Mouse (Mus musculus) spleen, adult 2 months (tissue): Measurements from ENCODE around the gene Tenm4. TPM values are rescaled to one million over a fixed set of nuclear protein-coding genes. Genes with fewer than 3 reads are reported as not detected.

ENCODE experiments used
- DNase-seq, 2 experiments: peaks; one replicate each; pipeline versions ENCODE4 v3.0.0 to v3.0.0-alpha.2; 2012 to 2021; ENCODE audit warnings: low spot score in 2 of 2, low read depth in 1 of 2
- H3K27ac ChIP-seq: fragments of 200-500 bp; 2 replicates; pipeline ENCODE4 v1.5.1; 2012; ENCODE audit warnings: low read length, inconsistent platforms; ENCODE audit not compliant: insufficient read depth
- H3K27me3 ChIP-seq: fragments of 200-500 bp; 2 replicates; pipeline ENCODE4 v1.6.1; 2012; ENCODE audit warnings: mild to moderate bottlenecking, moderate library complexity, low read length, inconsistent platforms; ENCODE audit not compliant: control insufficient read depth, insufficient read depth
- H3K36me3 ChIP-seq: fragments of 200-500 bp; 2 replicates; pipeline ENCODE4 v1.6.1; 2012; ENCODE audit warnings: mild to moderate bottlenecking, low read length, inconsistent platforms; ENCODE audit not compliant: control insufficient read depth, insufficient read depth
- H3K4me1 ChIP-seq: fragments of 200-500 bp; 2 replicates; pipeline ENCODE4 v1.6.1; 2011; ENCODE audit warnings: inconsistent platforms; ENCODE audit not compliant: control insufficient read depth, insufficient read depth, insufficient read length
- H3K4me3 ChIP-seq: fragments of 200-500 bp; 2 replicates; pipeline ENCODE4 v1.5.1; 2011; ENCODE audit warnings: mild to moderate bottlenecking, inconsistent platforms; ENCODE audit not compliant: insufficient read depth, insufficient read length; ENCODE audit errors: extremely low read depth
- CTCF ChIP-seq: fragments of 200-500 bp; IDR thresholded peaks from 2 replicates; pipeline ENCODE4 v1.5.1; 2011; ENCODE audit warnings: mild to moderate bottlenecking, inconsistent platforms; ENCODE audit not compliant: insufficient read depth, insufficient read length, insufficient replicate concordance; ENCODE audit errors: extremely low read depth
- POLR2A ChIP-seq: fragments of 200-500 bp; IDR thresholded peaks from 2 replicates; pipeline ENCODE4 v1.6.1; 2011; ENCODE audit warnings: low read depth, low read length, inconsistent platforms
- WGBS: fragments of 180-500 bp; shearing (Covaris S2); methylation state at CpG from one replicate; pipeline ENCODE4 v1.1.7; 2018; 5-methylcytosine and 5-hydroxymethylcytosine counted together
- polyA plus RNA-seq: library from polyadenylated mRNA; depleted of rRNA; stranded (reverse); fragments of >200 nt; gene quantifications from 2 replicates; pipeline ENCODE4 v1.2.3, GENCODE M21; 2012

The Tenm4 gene
- polyA plus RNA-seq, 1 experiment: 1.2 TPM

GRCm38 (mm10) chr7:96484006-96484581, 313.0 kb downstream of the Tenm4 start:
- Histone ChIP-seq H3K36me3 (no peaks in the 10 kb centered on the region), H3K4me1 (peaks cover 13% of the 10 kb centered on the region; the same call in 1 of the 2 replicates), H3K4me3 (no peak overlapping the region), H3K27me3 (no peaks in the 10 kb centered on the region), H3K27ac (no peak overlapping the region)
- TF ChIP-seq CTCF (no peak), POLR2A (no peak)
- WGBS: 89% methylated on average over 1 of the region's 1 CpGs
- no peak for DNase-seq

- no peaks in the 10 kb centered on the region for H3K4me1 ChIP-seq
- DNase-seq: no peak
These were observed 318.5 kb downstream of the Tenm4 start for GRCm38 (mm10) chr7:96489348-96490076.

GRCm38 (mm10) chr7:96491896-96492295, 320.9 kb downstream of the Tenm4 start:
- Histone ChIP-seq H3K4me1 (no peaks in the 10 kb centered on the region), H3K27ac (no peak overlapping the region), H3K27me3 (no peaks in the 10 kb centered on the region), H3K36me3 (no peaks in the 10 kb centered on the region), H3K4me3 (no peak overlapping the region)
- DNase-seq: no peak
- WGBS: 70% methylated on average over 2 of the region's 2 CpGs
- no peak for TF ChIP-seq CTCF
- no peak for TF ChIP-seq POLR2A

More at GRCm38 (mm10) chr7:96489348-96490076, 318.5 kb downstream of the Tenm4 start:
- WGBS: 87% methylated on average over 6 of the region's 6 CpGs
- H3K4me3 ChIP-seq: no peak overlapping the region
- H3K27me3 ChIP-seq: no peaks in the 10 kb centered on the region
- no peak for TF ChIP-seq POLR2A
- no peak for TF ChIP-seq CTCF
- no peaks in the 10 kb centered on the region for H3K36me3 ChIP-seq
- no peak overlapping the region for H3K27ac ChIP-seq

GRCm38 (mm10) chr7:96492696-96493095, 321.6 kb downstream of the Tenm4 start:
- WGBS: 85% methylated on average over 7 of the region's 7 CpGs
- no peak overlapping the region for H3K4me3 ChIP-seq
- no peak for DNase-seq
- no peak for TF ChIP-seq POLR2A
- TF ChIP-seq CTCF: no peak
- no peaks in the 10 kb centered on the region for H3K4me1 ChIP-seq
- H3K27me3 ChIP-seq: no peaks in the 10 kb centered on the region
- no peak overlapping the region for H3K27ac ChIP-seq
- H3K36me3 ChIP-seq: no peaks in the 10 kb centered on the region

DNA sequence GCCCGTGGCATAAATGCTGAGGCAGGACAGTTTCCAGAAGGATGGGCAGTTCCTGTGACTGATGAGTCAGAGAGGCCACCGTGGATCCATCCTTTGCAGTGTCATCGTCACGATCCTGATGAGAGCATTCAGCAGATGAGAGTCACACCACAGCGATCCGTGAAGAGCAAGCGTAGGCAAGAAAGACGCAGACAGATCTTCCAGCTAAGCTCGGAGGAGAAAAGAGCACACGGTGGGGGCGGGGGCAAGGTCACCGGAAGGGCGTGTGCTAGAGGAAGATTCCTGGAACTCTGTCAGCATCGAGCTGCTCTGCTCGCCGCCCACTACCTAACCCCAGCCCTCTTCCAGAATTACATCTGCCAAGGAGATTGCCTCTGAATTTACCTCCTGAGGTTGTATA, 323.0 kb downstream of the Tenm4 start:
- no peak overlapping the region for H3K27ac ChIP-seq
- H3K4me1 ChIP-seq: no peaks in the 10 kb centered on the region
- no peak for TF ChIP-seq POLR2A
- TF ChIP-seq CTCF: no peak
- WGBS: 87% methylated on average over 16 of the region's 16 CpGs
- DNase-seq: no peak
- no peak overlapping the region for H3K4me3 ChIP-seq
- no peaks in the 10 kb centered on the region for H3K36me3 ChIP-seq
- no peaks in the 10 kb centered on the region for H3K27me3 ChIP-seq

DNA sequence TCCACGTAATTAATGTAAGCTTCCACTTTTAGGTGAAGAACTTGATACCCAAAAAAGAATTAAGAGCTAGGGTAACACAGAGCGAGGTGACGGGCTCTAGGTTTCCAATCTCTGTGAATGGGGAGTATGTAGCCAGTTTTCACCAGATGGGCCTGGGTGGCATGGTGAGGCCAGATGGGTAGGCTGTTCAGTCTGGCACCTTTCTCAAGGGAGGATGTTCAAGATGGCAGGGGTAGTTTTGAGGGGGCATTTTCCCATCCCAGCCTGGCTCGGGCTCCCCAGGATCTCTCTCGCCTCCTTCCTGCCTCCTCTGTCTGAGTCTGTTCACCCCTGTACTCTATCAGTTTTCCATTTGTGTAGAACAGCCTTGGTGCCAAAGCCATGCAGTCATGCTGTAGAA, 329.1 kb downstream of the Tenm4 start:
- Histone ChIP-seq H3K4me1 (no peaks in the 10 kb centered on the region), H3K4me3 (no peak overlapping the region), H3K36me3 (no peaks in the 10 kb centered on the region), H3K27ac (no peak overlapping the region), H3K27me3 (no peaks in the 10 kb centered on the region)
- no peak for TF ChIP-seq CTCF
- TF ChIP-seq POLR2A: no peak
- DNase-seq: no peak
- whole genome bisulfite sequencing: 91% methylated on average over 5 of the region's 5 CpGs

DNA sequence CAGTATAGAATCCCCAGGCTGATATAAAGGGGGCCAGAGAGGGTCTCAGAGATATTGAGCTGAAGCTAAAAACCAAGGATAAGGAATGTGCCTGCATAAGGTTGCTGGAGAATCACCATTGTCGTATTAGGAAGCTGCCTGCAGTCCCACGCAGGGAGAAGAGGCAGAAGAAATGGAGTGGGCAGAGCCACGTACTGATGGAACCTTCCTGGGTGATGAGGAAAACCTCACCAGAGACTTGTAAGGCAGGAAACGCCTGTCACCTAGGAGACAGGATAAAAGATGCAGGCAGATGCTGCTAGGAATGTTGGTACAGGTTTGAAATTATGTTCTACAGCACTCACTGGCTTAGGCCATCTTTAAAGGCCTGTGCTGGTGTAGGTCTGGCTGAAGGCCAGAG, 329.8 kb downstream of the Tenm4 start:
- TF ChIP-seq POLR2A (no peak), CTCF (no peak)
- H3K4me3 ChIP-seq: no peak overlapping the region
- no peaks in the 10 kb centered on the region for H3K36me3 ChIP-seq
- H3K4me1 ChIP-seq: no peaks in the 10 kb centered on the region
- no peaks in the 10 kb centered on the region for H3K27me3 ChIP-seq
- no peak overlapping the region for H3K27ac ChIP-seq
- WGBS: 85% methylated on average over 4 of the region's 4 CpGs
- no peak for DNase-seq
